Mouse (Mus musculus): ENCODE measurements at regions not wholly inside any gene's neighbourhood (a gene's known extent, or its start where the extent isn't known, plus 50 kb on each side); places are given as distances from the start of the nearest gene placed in this dataset.
A peak's percentile ranks its signal among the peaks of the same experiment; 100 is the strongest.

DNA sequence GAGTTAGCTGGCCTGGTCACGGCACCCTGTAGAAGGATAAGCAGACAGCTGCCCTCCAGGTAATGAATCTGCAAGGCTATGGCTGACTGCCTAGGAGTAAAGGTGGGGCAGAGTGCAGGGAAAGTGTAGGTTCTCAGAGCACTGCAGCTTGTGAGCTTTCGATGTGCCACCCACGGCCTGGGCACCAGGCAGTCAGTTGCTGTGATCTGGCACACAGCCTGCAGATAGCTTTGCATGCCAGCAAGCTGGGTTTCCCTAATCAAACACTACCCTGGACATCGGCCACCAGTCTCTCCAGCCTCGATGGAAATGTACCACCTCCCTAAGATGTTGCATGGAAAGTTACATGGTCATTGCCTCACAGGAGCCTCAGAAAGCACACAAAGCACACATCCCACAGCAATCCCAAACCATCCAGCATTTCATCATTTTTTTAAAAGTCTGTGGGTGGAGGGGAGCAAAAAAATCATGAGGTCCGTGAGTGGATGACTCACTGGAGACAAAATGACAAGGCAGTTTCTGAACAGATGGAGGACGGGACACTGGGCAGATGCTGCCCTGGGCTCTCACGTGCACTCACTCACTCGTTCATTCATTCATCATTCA lies 112.7 kb downstream of the Ets2 start:
- no peak for DNase-seq (ENCODE audit: low read depth, low spot score)

DNA sequence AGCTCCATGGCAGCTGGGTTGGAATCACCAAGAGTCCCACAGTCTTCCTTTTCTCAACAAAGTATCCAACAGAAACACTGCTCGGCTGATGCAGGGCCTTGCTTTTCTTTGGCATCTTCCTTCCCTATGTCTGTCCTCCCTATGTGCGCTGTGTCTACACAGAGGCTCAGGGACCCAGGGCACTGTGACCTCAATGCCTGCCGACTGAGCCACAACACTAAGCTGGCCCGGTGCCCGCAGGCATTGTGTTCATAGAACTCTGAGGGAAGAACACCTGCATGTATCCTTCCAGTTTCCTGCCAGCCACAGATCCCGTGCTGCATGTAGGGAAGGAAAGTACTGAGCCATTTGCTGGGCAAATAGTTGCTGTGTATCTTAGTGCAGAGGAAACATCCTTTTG lies 109.2 kb downstream of the Ets2 start:
- DNase-seq (ENCODE audit: low read depth, low spot score): no peak

DNA sequence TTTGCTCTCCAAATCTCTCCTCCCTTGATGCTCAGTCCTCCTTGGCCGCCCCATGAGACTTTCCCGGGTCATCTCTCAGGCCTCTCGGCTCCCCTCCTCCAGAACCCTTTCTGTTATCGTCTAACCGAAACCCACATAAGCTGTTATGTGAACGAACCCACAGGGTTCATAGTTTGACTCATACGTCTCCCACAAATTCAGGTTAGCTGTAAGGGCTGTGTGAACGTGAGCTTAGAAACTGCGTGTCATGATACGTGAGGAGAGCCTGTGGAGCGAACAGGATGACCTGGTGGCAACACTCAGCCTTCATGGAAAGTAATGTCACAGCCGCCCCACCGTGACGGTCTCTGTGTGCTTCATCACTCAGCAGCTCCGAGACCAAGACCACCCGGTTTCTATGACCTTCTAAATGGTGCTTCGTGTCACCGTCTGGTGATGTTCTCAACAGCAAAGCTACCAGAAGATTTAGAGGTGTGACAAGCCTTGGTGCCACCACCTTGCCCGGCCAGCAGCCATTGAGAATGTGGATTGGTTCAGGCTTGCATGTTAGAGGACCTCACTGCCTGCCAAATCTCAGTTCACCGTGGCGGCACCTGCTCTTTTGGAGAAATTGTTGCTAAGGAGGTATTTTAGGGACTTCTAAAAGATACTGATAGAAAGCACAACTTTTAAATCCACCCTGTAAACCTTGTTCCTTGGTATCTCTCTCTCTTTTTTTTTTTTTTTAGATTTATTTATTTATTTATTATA lies 107.4 kb downstream of the Ets2 start:
- no peak for DNase-seq (ENCODE audit: low read depth, low spot score)

DNA sequence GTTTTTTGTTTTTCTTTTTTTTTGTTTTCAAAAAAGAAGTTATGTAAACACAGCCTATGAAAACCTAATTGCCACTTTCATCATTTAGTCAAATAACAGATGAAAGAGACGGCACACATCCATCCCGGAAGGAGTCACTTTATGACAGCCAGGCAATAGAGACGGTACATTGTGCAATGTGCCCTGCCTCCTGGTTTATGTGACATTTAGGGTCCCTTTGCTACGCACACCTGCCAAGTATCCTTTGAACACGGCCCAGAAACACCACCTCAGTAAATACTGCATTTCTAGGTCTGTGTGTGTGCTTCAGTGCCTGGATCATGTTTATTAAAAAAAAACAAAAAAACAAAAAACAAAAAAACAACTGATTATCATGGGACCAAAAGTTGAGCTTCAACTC lies 104.6 kb downstream of the Ets2 start:
- no peak for DNase-seq (ENCODE audit: low read depth, low spot score)

DNA sequence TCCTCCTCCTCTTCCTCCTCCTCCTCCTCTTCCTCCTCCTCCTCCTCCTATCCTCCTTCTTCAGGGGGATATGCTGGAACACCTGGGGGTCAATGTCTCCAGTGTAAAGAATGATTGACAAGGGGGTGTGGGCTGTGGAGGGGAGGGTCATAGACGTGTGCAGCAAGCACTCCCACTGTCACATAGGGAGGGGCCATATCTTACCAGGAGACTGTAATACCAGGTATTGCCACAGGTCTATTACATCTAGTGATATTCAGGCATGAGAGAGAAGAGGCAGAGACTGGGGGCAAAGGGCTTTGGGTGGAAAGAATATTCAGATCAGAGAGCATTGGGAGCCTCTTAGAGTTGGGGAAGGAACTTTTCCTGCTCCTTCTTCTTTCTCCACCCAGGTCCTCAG lies 102.3 kb downstream of the Ets2 start:
- DNase-seq (ENCODE audit: low read depth, low spot score): peak; percentile 19

DNA sequence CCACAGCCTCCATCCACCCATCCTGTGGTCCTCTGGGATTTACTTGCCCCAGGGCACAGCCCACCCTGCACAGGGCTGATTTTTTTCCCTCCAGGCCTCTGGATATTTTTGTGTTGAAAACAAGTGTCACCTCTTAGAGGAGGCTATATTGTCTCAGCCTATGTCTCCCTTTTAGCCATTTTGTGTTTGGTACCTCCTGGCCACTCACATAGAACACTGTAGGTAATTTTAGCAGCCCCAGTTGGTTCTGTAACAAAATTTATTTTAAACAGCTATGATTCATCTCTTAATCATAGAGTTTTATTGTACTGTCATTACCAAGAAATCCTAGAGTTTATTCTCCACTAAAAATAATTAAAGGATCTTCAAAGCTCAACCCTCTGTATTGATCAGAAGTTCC lies 100.8 kb downstream of the Ets2 start:
- no peak for DNase-seq (ENCODE audit: low read depth, low spot score)

DNA sequence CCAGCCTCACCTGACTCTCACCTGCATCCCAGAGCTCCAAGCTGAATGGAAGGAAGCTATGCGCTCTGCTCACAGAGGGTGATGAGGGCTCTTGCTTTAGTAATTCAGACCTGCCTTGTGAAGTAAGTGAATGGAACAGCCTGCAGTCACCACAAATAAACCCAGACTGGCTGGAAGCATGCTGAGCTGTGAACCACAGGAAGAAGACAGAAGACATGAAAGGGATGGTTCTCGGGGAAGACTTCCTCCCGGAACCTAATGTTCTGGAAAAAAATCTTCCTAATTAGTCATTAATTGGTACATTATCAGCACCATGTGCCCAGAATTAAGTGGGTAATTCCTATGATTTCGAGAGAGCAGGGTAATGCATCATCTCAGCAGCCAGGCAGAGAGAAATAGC lies 100.3 kb downstream of the Ets2 start:
- no peak for DNase-seq (ENCODE audit: low read depth, low spot score)

DNA sequence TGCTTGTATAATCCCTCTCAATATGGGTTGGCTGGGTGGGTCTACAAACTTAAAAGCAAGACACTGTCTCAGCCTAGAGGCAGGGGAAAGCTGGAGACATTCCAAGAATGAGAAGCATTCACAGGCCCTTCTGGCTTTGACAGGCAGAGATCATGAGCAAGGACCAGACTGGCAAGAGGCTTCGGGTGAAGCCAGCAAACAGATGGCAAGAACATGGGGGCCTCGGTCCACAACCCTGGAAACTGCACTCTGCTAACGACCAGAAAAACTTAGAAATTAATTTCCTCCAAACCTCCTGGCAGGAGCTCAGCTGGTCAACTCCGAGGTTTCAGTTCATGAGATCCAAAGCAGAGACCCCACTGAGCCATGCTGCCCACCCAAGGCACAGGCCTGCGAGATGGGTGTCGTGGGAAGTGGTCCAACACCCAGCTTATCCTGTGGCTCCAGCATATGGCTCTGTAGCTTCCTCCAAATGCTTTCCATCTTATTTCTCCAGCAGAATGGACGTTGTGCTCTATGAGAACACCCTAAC lies 99.1 kb downstream of the Ets2 start:
- DNase-seq (ENCODE audit: low read depth, low spot score): no peak

DNA sequence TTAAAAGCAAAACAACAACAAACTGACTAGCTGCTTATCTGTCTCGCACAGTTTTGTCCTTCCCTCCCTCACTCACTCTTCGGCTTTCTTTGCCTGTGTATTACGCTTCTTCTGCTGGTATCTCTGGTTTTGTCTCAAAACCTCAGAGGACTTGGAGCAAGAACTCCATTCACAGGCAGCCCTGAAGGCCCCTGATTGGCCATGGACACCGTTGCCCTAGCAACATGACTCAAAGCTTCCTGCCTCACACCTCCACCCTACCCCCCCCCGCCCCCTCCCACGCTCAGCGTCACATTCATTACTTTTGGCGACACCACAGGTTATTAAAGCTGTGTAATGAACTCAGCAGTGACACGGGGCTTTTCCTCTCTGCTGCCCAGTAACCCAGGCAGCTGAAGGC lies 96.7 kb downstream of the Ets2 start:
- DNase-seq (ENCODE audit: low read depth, low spot score): no peak

DNA sequence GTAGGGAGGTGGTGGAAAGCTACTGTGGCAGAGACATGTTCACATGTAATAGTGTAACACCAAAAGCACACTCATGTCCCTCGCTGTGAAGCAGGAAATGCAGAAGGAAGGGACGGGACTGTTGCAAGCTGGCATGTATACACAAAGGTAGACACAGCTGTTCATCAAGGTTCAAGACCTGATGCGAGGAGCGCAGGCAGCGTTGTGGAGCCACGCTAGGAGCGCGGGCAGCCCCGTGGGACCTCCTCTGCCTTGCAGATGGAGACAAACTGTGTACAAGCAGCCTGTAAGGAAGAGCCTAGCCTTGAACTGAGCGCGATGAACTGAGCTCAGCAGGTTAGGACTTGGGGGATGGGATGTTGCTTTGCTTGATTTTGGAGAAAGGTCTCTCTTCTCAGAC lies 96.2 kb downstream of the Ets2 start:
- DNase-seq (ENCODE audit: low read depth, low spot score): no peak

DNA sequence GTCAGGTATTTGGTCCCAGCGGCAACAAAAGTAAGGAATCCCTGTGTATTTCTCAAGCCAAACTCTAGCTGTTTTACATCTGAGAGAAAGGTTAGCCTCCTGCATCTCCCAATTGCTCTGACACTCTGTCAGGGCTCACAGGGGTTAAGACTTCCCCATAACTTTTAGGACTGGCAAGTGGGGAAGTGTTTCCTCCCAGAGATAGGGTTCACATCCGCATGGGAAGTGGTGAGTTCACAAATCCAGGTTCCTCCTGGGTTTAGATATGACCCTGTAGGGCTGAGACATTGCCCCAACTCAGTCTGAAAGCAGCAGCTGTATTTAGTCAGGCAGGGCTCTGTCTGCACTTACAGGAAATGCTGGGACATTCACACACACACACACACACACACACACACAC lies 95.3 kb downstream of the Ets2 start:
- DNase-seq (ENCODE audit: low read depth, low spot score): no peak

DNA sequence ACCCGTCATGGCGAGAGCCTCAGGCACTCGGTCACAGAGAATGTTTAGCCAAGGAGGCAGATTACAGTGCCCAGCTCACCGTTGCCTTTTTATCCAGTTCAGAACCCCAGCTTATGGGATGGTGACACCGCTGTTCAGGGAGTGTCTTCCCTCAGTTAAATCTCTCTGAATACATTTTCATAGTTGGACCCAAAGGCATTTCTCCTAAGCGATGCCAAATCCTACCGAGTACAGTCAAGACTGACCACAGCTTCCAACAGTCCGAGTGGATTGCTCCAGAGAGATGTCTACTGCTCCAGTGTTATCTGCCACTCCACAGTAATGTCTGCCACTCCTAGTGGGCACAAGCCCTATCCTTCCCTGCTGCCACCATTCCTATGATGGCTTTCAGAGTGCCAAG lies 93.0 kb downstream of the Ets2 start:
- no peak for DNase-seq (ENCODE audit: low read depth, low spot score)

DNA sequence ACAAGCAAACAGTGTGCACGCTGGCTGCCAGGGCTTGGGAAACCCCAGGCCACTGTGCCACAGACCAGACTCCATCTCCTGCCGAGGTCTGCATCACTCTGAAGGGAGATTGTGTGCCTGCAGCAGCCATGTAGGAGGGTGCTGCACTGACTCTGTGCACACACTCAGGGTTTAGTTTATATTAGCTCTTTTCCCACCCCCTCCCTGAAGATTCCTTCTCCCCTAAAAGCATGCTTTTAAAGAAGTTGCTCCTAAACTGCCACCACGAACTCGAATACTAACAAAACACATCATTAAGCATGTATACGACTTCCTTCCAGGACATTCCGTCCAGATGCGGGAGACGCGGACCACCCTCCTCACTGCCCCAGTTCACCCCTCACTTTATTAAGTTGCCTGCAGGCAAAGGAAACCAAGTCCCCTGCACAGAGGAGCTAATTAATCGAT lies 92.4 kb downstream of the Ets2 start:
- no peak for DNase-seq (ENCODE audit: low read depth, low spot score)

DNA sequence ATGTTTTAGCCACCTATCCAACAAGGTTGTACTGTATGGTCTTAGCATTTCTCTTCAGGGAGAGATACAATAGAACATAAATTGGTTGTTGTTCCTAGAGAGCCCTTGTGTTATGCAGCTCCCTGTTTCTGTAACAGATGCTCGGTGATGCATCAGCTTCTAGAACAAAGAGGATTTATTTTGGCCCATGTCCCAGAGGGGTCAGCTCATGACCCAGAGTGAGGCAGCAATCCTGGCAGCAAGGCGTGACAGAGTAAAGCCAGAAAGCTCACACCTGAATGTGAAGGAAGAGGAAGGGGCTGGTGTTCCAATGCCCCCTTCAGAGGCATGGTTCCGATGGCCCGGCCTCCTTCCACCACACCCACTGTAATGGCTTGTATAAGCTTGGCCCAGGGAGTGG lies 88.8 kb downstream of the Ets2 start:
- no peak for DNase-seq (ENCODE audit: low read depth, low spot score)

DNA sequence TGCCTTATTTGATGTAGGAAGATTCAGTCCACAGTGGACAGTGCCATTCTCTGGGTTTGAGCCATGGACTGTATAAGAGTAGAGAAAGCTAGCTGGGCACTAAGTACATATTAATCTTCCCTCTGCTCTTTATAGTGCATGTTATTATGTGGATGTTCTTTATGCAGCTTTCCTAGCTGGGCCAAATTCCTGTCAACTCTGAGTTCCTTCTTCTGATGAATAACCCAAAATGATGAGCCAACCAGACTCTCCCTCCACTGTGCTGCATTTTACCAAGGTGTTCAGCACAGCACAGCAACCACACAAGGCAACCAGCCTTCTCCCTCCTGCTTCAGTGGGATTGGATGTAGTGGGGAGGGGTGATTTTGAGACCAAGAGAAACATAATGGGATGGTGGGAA lies 87.7 kb downstream of the Ets2 start:
- no peak for DNase-seq (ENCODE audit: low read depth, low spot score)

DNA sequence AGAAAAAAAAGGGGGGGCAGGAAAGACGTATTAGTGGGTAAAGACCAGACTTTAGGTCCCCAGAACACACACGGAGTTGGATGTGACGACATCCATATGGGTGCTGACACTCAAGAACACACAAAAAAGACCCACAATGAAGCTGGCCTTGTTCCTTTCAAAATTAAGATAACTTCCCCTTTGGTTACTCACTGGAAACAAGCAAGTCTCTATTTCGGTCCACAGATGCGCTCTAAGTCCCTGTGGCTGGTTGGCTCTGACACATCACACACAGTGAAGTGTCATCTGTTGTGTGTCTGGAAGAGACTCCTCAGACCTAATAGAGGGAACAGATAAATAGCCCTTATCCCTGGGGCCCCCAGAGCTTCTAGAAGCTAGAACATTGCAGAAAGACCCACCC lies 79.8 kb downstream of the Ets2 start:
- DNase-seq (ENCODE audit: low read depth, low spot score): no peak

DNA sequence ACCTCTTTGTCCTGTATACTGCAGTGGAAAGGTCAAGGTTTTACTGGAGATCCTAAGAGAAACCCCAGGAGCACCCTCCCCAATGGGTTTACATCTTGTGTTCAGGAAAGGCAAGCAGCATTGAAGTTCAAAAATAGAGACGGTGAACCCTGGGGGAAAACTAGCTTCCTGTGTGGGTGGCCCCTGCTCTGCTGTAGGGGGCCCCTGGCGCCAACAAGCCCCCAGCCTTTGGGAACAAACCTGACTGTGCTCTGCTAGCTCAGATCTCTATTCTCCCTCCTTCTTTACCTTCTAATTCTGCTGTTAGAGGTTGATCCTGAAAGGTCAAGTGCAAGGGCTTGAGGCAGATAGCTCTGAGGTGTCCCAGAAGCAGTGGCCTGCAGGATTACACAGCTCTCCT lies 78.6 kb downstream of the Ets2 start:
- no peak for DNase-seq (ENCODE audit: low read depth, low spot score)

DNA sequence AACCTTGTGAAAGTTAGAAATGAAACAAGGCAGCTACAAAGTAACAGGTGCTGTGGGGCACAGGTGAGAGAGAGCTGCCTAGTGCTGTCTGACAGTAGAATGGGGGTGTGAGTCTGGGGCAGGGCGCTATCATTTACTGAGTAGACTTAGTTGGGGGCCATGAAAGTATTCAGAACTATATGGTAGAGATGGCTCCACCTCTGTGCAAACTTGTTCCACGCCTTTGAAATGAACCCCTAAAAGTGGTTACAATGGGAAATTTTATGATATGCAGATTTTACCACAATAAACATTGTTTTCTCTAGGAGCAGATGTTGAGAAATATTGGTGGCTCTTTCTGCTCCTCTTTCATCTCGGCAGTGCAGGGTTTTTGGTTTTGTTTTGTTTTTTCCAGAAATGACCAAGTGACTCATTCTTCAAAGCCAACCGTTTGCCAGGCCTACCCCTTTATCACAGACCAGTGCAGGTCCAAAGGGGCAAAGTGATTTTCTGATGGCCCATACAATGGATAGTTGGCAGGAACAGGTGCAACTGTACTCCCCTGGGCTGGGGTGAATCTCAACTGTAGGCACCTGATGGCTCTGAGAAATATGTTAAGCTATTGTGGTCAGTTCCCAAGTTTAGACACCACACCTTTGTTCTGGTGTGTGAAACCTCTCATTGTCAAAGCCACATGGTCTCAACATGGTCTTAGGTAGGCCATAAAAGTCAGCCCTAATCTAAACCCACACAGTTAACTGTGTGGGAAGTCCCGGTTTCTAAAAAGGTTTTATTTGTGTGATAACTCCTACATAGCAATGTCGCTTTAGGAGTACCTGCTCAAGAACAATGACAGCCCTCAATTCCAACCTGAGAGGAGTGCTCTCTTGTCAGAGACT lies 77.2 kb downstream of the Ets2 start:
- DNase-seq (ENCODE audit: low read depth, low spot score): no peak

DNA sequence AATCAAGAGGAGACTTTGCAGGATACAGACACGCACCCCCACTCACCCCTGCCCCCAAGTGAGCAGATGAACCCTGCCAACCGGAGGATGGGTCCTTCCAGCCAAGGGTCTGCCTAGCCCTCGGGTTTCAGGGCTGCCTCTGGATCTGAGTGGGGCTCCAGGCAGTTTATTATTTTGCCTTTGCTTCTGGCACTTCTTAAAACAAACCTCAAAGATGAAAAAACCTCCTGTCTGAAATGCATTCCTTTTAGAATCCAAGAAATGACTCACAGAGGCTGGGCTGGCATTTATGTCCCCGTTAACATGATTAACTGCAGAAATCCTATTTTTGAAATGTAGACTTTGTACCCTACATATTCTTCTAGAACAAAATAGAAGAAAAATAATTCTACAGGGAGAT lies 76.3 kb downstream of the Ets2 start:
- no peak for DNase-seq (ENCODE audit: low read depth, low spot score)

DNA sequence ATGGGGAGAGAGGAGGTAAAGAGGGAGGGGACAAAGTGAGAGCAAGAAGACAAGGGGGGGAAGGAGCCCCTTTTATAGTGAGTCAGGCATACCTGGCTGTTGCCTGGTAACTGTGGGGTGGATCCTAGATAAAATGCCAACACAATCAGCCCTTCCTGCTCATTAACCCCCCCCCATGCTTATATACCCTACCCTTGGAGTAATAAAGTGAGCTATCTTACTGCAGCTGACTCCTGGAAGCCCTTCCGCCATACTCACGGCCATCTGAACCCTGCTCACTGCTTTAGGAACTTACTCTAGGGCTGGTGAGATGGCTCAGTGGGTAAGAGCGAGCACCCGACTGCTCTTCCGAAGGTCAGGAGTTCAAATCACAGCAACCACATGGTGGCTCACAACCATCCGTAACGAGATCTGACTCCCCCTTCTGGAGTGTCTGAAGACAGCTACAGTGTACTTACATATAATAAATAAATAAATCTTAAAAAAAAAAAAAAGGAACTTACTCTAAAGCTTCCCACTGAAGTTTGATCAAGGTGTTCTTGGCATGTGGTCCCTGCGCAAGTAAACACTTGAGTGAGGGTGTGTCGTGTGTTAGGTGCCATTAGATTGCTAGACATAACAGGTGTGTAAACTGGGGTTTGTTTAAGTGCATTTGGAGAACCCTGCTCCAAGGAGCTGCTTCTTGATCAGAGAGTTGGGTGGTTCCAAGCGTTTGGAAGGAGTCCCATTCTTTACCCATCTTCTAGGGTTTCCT lies 74.9 kb downstream of the Ets2 start:
- peak; percentile 49 for DNase-seq (ENCODE audit: low read depth, low spot score)

DNA sequence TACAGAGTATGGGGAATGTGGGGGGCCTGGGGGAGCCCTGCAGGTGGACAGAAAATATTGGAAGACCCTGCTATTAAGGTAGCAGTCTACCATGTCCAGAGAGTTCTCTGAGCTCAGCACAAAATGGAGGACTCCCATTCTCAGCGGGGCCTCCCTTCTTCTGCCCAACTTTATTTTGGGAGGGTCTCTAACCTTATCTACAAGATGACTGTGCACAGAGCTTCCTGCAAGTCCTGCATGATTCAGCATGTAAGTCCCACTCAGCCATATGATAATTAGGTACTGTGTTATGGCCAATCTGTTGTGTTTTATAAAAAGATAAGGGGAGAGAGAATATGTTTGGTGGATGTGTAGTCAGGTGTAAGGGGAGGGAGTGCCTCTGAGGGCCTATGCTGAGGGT lies 74.1 kb downstream of the Ets2 start:
- DNase-seq (ENCODE audit: low read depth, low spot score): peak; percentile 16

DNA sequence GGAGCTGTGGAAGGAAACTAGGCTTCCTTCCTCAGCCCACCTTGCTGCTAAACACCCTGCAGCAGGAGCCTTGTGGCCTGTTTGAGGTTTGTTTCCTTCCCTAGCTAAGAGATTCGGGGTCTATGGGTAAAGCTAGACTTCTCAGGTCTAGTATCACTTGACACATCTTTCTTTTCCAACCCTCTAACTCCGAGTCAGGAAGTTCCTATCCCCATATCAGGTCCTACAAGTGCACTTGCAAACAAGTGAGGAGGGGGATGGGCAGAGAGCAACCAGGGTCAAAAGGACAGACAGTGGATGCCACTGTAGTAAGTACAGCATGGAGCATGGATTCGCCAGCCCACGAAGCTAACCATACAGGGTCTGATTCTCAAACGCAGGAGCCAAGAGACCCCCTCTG lies 73.5 kb downstream of the Ets2 start:
- DNase-seq (ENCODE audit: low read depth, low spot score): peak; percentile 35
